Mouse (Mus musculus): ENCODE measurements around the gene Clk3. TPM values are rescaled to one million over a fixed set of nuclear protein-coding genes. Genes with fewer than 3 reads are reported as not detected.

Clk3 gene
- polyA plus RNA-seq, 1 experiment from 2014 or later, result 93.6 TPM

DNA sequence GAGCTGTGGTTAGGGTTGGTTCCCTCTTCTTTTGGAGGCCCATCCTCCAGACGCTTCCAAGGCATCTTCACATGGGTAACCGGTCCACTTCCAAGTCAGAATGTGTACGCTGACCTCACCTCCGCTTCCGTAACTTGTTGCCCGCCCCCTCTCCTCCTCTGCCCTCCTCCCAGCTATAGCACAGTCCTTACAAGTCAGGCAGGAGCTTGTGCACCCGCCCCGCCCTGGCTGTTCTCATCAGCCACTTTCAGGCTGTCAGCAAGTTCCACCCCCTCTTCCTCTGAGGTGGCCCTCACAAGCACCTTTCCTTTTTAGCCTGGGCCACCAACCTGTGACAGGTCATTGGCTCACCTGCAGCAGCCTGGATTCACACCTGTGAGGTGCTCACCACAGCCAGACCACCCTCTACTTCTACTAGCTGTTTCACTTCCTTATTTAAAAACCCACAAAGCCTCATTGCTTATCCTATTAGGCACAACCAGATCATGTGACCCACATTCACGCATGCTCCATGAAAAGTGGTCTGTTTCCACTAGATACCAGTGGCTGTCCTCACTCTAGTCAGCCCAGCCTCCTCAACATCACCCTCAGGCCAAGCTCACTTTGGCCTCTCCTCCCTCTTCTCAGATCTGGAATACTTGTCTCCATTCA is 34.8 kb upstream of the Clk3 start:
- no peak overlapping the region for H3K4me3 ChIP-seq
- H3K27me3 ChIP-seq (replicated peaks; ENCODE audit: low read depth, poor library complexity, severe bottlenecking), result no peaks in the 10 kb centered on the region
- H3K4me1 ChIP-seq, result peaks cover 73% of the 10 kb centered on the region
- H3K36me3 ChIP-seq (replicated peaks), result peaks cover 62% of the 10 kb centered on the region
- H3K9me3 ChIP-seq, result no peaks in the 10 kb centered on the region
- no peak for DNase-seq (ENCODE audit: low spot score)
- 91% methylated on average over 9 of the region's 9 CpGs for WGBS
- no peak overlapping the region; the same call in 1 of the 2 replicates for H3K27ac ChIP-seq (replicated peaks)

DNA sequence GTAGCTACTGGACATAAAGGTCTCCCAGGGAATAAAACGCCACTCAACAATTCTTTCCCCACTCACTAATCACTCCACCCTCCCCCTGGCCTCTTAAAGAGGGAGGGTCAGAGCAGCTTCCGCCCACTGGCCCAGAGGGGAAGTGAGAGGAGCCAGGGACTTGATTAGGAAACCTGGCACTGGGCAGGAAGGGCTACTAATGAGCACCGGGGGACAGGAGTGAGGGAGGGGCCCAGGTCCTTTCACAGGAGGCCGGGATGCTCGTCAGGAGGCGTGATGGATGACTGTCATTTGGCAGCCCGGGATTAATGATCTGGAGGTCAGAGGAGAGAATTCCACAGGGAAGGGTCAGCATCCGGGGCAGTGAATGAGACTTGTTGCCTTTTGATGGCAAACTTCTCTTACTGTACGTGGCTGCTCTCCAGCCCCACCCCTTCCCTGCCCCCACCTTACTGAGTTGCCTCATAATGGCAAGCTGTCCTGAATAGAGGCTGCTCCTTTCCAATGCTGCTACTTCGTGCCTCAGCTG is 33.1 kb upstream of the Clk3 start:
- peaks cover 58% of the 10 kb centered on the region for H3K4me1 ChIP-seq
- no peak overlapping the region; the same call in 1 of the 2 replicates for H3K27ac ChIP-seq (replicated peaks)
- no peaks in the 10 kb centered on the region for H3K9me3 ChIP-seq
- H3K36me3 ChIP-seq (replicated peaks), result peaks cover 79% of the 10 kb centered on the region
- WGBS, result 11% methylated on average over 10 of the region's 10 CpGs
- no peak overlapping the region for H3K4me3 ChIP-seq
- peak; percentile 67 for DNase-seq (ENCODE audit: low spot score)
- H3K27me3 ChIP-seq (replicated peaks; ENCODE audit: low read depth, poor library complexity, severe bottlenecking), result no peaks in the 10 kb centered on the region

DNA sequence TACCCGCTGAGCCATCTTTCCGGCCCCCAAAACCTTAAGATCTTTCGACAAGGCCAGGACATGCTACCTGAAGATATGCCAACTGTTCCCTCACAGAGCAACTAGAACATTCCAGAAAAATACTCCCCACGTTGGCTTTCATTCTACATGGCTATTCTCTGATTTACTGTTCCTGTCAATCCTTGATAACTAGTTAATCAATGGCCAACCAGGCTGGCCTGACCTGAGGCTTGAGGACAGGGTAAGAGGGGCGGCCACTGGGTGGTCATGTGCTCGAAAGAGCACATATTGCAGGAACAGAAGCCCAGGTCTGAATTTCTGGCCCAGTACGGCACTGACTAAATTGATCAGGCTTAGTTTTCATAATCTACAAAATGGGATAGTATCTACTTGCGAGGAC is 31.8 kb upstream of the Clk3 start:
- Histone ChIP-seq H3K27me3 (replicated peaks; ENCODE audit: low read depth, poor library complexity, severe bottlenecking) (no peaks in the 10 kb centered on the region), H3K27ac (replicated peaks) (no peak overlapping the region), H3K9me3 (no peaks in the 10 kb centered on the region), H3K4me1 (peaks cover 45% of the 10 kb centered on the region), H3K4me3 (no peak overlapping the region), H3K36me3 (replicated peaks) (peaks cover 88% of the 10 kb centered on the region)
- no peak for DNase-seq (ENCODE audit: low spot score)
- WGBS, result 93% methylated on average over 8 of the region's 8 CpGs

DNA sequence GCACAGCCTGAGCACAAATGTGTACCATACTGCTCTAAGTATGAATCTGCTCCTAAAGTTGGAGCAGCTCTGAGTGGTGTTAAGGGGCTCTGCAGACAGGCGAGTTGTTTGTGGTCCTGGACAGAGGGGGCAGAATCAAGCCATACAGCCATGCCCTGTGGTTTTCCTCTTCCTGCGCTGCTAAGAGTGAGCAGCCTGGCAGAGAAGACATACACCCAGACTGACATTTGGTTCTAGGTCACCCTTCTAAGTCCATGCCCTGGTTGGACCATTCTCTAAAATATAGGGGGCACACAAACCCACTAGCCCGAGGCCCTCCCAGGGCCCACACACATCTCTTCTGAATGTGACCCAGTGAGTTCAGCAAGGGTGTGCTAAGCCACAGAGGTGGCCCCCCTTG is 24.1 kb upstream of the Clk3 start:
- Histone ChIP-seq H3K4me1 (no peaks in the 10 kb centered on the region), H3K4me3 (no peak overlapping the region), H3K36me3 (replicated peaks) (peaks cover 82% of the 10 kb centered on the region), H3K9me3 (no peaks in the 10 kb centered on the region), H3K27me3 (replicated peaks; ENCODE audit: low read depth, poor library complexity, severe bottlenecking) (no peaks in the 10 kb centered on the region), H3K27ac (replicated peaks) (no peak overlapping the region)
- WGBS, result 92% methylated on average over 3 of the region's 3 CpGs
- no peak for DNase-seq (ENCODE audit: low spot score)

DNA sequence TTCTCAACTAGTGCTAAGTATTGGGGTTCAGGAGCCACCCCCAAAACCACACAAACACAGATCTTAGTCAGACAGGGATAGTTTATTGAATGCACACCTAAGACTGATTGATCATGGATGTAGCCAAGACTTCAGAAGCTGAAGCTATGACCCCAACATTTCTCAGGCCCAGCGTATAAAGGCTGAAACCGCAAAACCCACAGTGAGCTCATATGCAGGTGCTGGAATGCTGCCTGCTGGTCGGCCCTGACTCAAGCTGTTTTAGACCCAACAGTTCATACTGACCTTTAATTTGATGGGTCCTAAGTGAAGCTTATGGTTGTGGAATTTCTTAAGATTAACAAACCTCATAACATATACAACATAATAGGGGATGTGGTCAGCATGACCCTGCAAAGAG is 17.0 kb upstream of the Clk3 start:
- H3K27ac ChIP-seq (replicated peaks), result no peak overlapping the region
- no peaks in the 10 kb centered on the region for H3K9me3 ChIP-seq
- no peak overlapping the region for H3K4me3 ChIP-seq
- H3K27me3 ChIP-seq (replicated peaks; ENCODE audit: low read depth, poor library complexity, severe bottlenecking), result no peaks in the 10 kb centered on the region
- no peak for DNase-seq (ENCODE audit: low spot score)
- no peaks in the 10 kb centered on the region for H3K4me1 ChIP-seq
- WGBS, result 90% methylated on average over 3 of the region's 3 CpGs
- peaks cover 19% of the 10 kb centered on the region for H3K36me3 ChIP-seq (replicated peaks)

DNA sequence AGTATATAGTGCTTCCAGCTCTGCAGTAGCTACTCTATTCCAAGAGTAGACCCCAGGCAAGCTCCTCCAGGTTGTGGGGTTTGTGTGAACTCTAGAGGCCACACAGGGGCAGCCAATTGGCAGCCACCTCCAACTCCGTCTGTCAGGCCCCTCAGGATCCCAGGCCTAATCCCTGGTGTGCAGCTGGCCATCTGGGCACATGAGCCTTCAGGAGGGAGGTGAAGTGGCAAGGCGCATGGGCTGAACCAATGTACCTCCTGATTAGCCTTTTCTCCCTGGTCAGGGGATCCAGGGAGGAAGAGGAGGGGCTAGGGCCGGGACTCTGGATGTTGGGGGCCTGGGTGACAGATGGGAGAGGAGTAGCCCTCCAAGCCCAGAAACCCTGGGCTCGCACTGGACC is 10.1 kb upstream of the Clk3 start:
- WGBS, result 58% methylated on average over 4 of the region's 4 CpGs
- DNase-seq (ENCODE audit: low spot score), result no peak
- Histone ChIP-seq H3K4me3 (no peak overlapping the region), H3K36me3 (replicated peaks) (no peaks in the 10 kb centered on the region), H3K27me3 (replicated peaks; ENCODE audit: low read depth, poor library complexity, severe bottlenecking) (no peaks in the 10 kb centered on the region), H3K27ac (replicated peaks) (peak overlapping the region; percentile 15; the same call in 1 of the 2 replicates), H3K4me1 (peaks cover 12% of the 10 kb centered on the region; the same call in 1 of the 2 replicates), H3K9me3 (no peaks in the 10 kb centered on the region)

DNA sequence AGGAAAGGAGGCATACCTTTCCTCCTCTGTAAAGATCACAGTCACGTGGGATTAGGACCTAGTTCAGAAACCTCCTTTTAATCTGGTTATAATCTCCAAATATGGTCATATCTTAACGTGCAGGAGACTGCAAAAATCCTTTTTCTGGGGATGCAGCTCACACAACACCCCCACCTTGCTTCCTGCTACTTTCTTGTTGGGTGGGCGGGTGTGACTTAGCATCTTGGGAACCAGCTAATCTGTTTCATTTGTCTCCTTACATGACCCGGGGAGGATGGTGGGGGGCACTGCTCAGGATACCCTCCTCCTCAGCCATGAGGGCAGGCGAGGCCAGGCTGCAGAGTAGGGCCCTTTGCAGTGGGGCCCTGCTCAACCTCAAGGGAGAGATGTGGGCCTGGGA is 9.4 kb upstream of the Clk3 start:
- H3K4me3 ChIP-seq, result no peak overlapping the region
- H3K4me1 ChIP-seq, result peaks cover 12% of the 10 kb centered on the region; the same call in 1 of the 2 replicates
- H3K9me3 ChIP-seq, result no peaks in the 10 kb centered on the region
- DNase-seq (ENCODE audit: low spot score), result no peak
- H3K36me3 ChIP-seq (replicated peaks), result no peaks in the 10 kb centered on the region
- WGBS, result 72% methylated on average over 5 of the region's 5 CpGs
- H3K27ac ChIP-seq (replicated peaks), result no peak overlapping the region
- H3K27me3 ChIP-seq (replicated peaks; ENCODE audit: low read depth, poor library complexity, severe bottlenecking), result no peaks in the 10 kb centered on the region

DNA sequence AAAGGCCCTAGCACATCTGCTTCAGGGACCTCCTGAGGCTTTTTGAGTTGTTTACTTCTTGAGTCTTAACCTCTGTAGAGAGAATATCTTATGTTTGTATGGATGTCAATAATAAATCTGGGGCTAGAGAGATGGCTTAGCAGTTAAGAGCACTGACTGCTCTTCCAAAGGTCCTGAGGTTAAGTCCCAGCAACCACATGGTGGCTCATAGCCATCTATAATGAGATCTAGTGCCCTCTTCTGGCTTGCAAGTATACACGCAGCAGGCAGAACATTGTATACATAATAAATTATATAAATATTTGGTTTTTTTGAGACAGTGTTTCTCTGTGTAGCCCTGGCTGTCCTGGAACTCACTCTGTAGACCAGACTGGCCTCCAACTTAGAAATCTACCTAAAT is 8.5 kb upstream of the Clk3 start:
- H3K36me3 ChIP-seq (replicated peaks), result no peaks in the 10 kb centered on the region
- no peak overlapping the region for H3K4me3 ChIP-seq
- H3K4me1 ChIP-seq, result peaks cover 16% of the 10 kb centered on the region
- WGBS, result 6% methylated on average over 1 of the region's 1 CpGs
- H3K9me3 ChIP-seq, result no peaks in the 10 kb centered on the region
- no peaks in the 10 kb centered on the region for H3K27me3 ChIP-seq (replicated peaks; ENCODE audit: low read depth, poor library complexity, severe bottlenecking)
- H3K27ac ChIP-seq (replicated peaks), result no peak overlapping the region; the same call in 1 of the 2 replicates
- DNase-seq (ENCODE audit: low spot score), result no peak

DNA sequence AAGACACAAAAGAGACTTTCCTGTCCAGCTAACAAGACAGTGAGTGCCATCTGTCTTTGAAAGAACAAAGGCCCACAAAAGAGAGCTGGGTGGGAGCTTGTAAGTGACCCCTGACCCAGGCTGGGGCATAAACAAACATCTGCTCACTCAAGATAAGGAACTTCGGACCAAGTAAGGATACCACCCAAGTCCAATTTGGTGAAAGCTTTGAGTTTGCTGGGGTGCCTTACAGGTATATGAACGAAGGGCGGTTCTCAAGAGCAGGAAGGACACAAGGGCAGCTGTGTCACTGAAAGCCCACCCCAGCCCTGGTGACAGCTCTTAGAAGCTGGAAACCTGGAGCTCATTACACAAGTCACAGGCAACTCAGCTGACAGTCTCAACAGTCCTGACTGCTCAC is 8.1 kb upstream of the Clk3 start:
- Histone ChIP-seq H3K4me1 (peaks cover 16% of the 10 kb centered on the region), H3K27ac (replicated peaks) (peak overlapping the region; percentile 52), H3K36me3 (replicated peaks) (no peaks in the 10 kb centered on the region), H3K4me3 (no peak overlapping the region), H3K27me3 (replicated peaks; ENCODE audit: low read depth, poor library complexity, severe bottlenecking) (no peaks in the 10 kb centered on the region), H3K9me3 (no peaks in the 10 kb centered on the region)
- 75% methylated on average over 3 of the region's 3 CpGs for WGBS
- no peak for DNase-seq (ENCODE audit: low spot score)

DNA sequence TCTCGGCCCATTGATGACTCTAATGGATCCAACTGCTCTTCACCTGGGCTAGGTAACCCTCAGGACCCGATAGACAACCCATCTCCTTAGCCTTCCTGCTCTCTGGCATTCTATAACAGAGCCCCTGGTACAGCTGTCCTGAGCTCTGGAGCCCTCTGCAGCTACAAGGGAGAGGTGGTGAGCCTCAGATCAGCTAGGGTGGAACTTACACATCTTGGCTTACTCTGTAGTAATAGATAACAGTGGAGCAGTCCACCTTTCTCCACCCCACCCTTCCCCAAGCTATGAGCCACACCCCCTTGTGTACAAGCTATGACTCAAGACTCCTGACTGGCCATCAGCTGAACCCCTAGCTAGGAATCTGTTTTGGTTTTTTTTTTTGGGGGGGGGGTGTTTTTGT is 5.2 kb upstream of the Clk3 start:
- H3K4me1 ChIP-seq, result peaks cover 27% of the 10 kb centered on the region
- no peak overlapping the region for H3K4me3 ChIP-seq
- H3K9me3 ChIP-seq, result no peaks in the 10 kb centered on the region
- no peaks in the 10 kb centered on the region for H3K36me3 ChIP-seq (replicated peaks)
- DNase-seq (ENCODE audit: low spot score), result no peak
- H3K27me3 ChIP-seq (replicated peaks; ENCODE audit: low read depth, poor library complexity, severe bottlenecking), result 0 out of 2 replicates have a peak, but pooled peaks cover 6% of the 10 kb centered on the region
- no peak overlapping the region for H3K27ac ChIP-seq (replicated peaks)
- WGBS, result 91% methylated on average over 2 of the region's 2 CpGs

DNA sequence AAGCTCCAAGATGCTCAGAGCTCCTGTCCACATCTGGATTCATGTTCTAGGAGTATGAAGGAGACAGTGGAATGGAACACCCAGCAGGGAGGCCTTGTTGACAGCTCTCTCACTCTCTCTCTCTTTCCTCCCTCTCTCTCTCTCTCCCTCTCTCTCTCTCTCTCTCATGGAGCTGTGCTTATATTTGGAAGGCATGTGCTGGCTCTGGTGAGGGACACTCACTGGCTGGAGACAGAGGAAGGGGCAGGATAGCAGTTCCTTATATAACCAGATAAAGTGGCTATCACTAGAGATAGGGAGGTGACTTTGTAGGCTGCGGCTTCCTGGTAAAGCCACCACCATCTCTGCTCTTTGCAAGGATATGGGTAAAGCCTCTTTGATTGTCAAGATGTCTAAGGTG is 4.6 kb upstream of the Clk3 start:
- Histone ChIP-seq H3K36me3 (replicated peaks) (no peaks in the 10 kb centered on the region), H3K4me3 (no peak overlapping the region), H3K27me3 (replicated peaks; ENCODE audit: low read depth, poor library complexity, severe bottlenecking) (0 out of 2 replicates have a peak, but pooled peaks cover 6% of the 10 kb centered on the region), H3K27ac (replicated peaks) (no peak overlapping the region; the same call in 1 of the 2 replicates), H3K9me3 (no peaks in the 10 kb centered on the region), H3K4me1 (peaks cover 25% of the 10 kb centered on the region)
- 96% methylated on average over 1 of the region's 1 CpGs for WGBS
- DNase-seq (ENCODE audit: low spot score), result no peak

DNA sequence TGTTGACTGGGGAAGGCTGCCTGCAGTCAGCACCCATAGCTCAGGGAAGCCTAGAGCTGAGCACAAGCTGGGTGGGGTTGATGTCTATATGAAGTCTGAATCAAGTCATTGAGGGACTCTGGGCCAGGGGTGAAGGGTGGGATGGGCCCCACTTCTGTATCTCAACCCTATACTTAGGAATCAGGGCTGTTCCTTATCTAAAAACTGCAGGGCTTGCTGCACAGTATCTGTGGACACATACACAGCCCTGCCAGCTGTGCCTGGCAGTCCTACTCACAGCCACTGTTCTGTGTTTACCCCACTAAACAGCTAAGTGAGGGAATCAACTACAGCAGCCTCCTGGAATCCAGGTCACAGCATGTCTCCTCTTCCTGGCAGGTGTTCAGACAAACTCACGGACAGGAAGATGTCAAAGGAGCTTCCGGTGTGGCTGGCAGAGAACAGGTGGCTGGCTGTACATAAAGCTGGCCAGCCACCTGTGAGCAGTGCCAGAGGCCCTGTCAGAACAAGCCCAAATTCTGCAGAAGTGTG is 3.9 kb upstream of the Clk3 start:
- Histone ChIP-seq H3K4me1 (peaks cover 24% of the 10 kb centered on the region), H3K36me3 (replicated peaks) (no peaks in the 10 kb centered on the region), H3K27me3 (replicated peaks; ENCODE audit: low read depth, poor library complexity, severe bottlenecking) (0 out of 2 replicates have a peak, but pooled peaks cover 6% of the 10 kb centered on the region), H3K27ac (replicated peaks) (no peak overlapping the region), H3K4me3 (no peak overlapping the region; the same call in 1 of the 2 replicates), H3K9me3 (no peaks in the 10 kb centered on the region)
- DNase-seq (ENCODE audit: low spot score), result no peak
- 68% methylated on average over 2 of the region's 2 CpGs for WGBS

DNA sequence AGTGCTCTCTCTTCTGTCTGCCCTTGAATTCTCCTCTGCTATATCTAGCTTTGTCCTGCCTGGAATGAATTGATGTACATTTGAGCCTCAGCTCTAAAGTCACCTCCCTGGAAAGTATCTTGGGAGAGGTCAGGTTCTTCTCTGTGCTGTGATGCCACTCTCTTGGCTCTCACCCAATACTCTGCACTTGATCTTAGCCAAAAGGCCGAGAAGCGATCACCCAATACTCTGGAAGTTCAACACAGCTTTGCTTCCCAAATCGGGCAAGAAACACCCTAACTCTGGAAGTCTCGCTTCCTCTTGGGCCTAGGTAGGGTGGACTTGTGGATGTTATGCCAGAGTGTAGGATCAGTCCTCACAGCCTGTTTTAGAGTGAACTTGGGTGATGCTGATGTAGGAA is 1.6 kb upstream of the Clk3 start:
- 0 out of 2 replicates have a peak, but pooled peaks cover 6% of the 10 kb centered on the region for H3K27me3 ChIP-seq (replicated peaks; ENCODE audit: low read depth, poor library complexity, severe bottlenecking)
- H3K36me3 ChIP-seq (replicated peaks), result no peaks in the 10 kb centered on the region
- no peak overlapping the region for H3K4me3 ChIP-seq
- H3K9me3 ChIP-seq, result no peaks in the 10 kb centered on the region
- H3K4me1 ChIP-seq, result peaks cover 36% of the 10 kb centered on the region
- no peak for DNase-seq (ENCODE audit: low spot score)
- no peak overlapping the region for H3K27ac ChIP-seq (replicated peaks)
- WGBS, result 95% methylated on average over 4 of the region's 4 CpGs

Measured in embryonic facial prominence, embryonic 10.5 days (tissue).